Mouse (Mus musculus): Measurements from ENCODE around the gene Arhgap24. TPM values are rescaled to one million over a fixed set of nuclear protein-coding genes. Genes with fewer than 3 reads are reported as not detected.
"Not testable (repeated sequence)": the region's sequence is repeated elsewhere in the genome, so short reads cannot be mapped to it uniquely, and the experiment has no call there.

Arhgap24 gene
- polyA plus RNA-seq, 1 experiment from 2014 or later: 23.8 TPM

DNA sequence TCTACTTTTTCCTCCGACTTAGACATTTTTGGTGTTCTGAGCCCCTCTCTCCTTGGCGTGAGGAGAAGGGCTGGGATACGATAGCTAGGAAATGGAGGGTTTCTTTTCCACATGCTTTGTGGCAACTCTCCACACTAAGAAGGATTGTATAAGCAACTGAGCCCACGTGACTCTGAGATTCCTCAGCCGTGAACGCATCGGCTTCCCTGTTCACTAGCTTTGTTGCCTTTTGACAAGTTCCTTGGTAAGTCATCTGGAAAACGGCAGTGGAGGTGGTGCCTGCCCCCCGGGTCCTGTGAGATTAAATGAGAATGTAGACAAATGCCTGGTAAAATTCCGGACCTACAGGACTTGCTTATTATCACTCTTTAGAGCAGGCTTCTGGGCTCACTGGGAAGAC is 374.6 kb downstream of the Arhgap24 start:
- peaks cover 18% of the 10 kb centered on the region for H3K4me1 ChIP-seq
- H3K36me3 ChIP-seq: 0 out of 2 replicates have a peak, but pooled peaks cover 3% of the 10 kb centered on the region
- WGBS: 40% methylated on average over 10 of the region's 10 CpGs
- ATAC-seq (ENCODE audit: insufficient number of reproducible peaks, insufficient read depth, low FRiP score, low TSS enrichment, low read depth): no peak
- H3K4me3 ChIP-seq: no peak overlapping the region
- no peaks in the 10 kb centered on the region for H3K27me3 ChIP-seq
- no peak overlapping the region for H3K27ac ChIP-seq
- H3K4me2 ChIP-seq: no peak overlapping the region
- H3K9me3 ChIP-seq: no peaks in the 10 kb centered on the region
- no peak overlapping the region for H3K9ac ChIP-seq

DNA sequence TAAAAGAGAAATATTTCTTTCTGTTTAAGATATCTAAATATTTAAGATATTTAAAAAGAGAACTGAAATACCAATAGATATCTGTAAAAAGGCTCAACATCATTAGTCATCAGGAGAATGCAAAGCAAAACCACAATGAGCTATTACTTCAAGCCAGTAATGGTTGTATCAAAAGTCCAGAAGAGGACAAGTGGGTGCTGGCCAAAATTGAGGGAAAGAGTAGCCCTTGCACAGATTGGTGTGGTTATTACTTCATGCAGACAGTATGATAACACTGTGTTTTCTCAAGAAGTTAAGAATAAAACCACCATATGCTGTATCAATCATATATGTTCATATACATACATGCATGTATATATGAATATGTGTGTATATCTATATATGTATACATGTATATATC is 376.9 kb downstream of the Arhgap24 start:
- Histone ChIP-seq H3K27me3 (no peaks in the 10 kb centered on the region), H3K36me3 (peaks cover 7% of the 10 kb centered on the region), H3K9ac (no peak overlapping the region), H3K9me3 (no peaks in the 10 kb centered on the region), H3K27ac (no peak overlapping the region), H3K4me1 (peaks cover 8% of the 10 kb centered on the region; the same call in 1 of the 2 replicates), H3K4me2 (no peak overlapping the region), H3K4me3 (no peak overlapping the region)
- no peak for ATAC-seq (ENCODE audit: insufficient number of reproducible peaks, insufficient read depth, low FRiP score, low TSS enrichment, low read depth)

DNA sequence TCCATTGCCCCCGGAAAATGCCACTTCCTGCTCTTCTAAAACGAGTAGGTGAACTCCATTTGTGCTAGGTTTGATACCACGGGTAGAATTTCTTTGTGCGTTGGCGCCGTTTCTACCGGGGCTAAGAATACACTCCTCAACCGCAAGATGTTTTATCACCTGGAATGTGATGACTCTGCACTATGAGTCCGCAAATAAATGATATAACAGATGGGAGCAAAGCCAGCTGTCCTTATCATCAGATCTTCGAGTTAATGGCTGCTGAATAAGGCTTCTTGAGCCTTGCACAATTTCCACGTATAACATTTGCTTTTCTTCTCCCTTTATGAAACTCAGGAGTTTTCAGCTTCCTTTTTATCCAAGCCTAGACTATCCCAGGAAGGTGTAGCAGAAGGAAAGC is 378.6 kb downstream of the Arhgap24 start:
- no peaks in the 10 kb centered on the region for H3K9me3 ChIP-seq
- no peak for ATAC-seq (ENCODE audit: insufficient number of reproducible peaks, insufficient read depth, low FRiP score, low TSS enrichment, low read depth)
- no peak overlapping the region for H3K27ac ChIP-seq
- H3K36me3 ChIP-seq: peaks cover 7% of the 10 kb centered on the region
- H3K4me3 ChIP-seq: no peak overlapping the region
- no peak overlapping the region for H3K4me2 ChIP-seq
- H3K27me3 ChIP-seq: no peaks in the 10 kb centered on the region
- 83% methylated on average over 11 of the region's 11 CpGs for WGBS
- no peak overlapping the region for H3K9ac ChIP-seq
- H3K4me1 ChIP-seq: peaks cover 8% of the 10 kb centered on the region; the same call in 1 of the 2 replicates

DNA sequence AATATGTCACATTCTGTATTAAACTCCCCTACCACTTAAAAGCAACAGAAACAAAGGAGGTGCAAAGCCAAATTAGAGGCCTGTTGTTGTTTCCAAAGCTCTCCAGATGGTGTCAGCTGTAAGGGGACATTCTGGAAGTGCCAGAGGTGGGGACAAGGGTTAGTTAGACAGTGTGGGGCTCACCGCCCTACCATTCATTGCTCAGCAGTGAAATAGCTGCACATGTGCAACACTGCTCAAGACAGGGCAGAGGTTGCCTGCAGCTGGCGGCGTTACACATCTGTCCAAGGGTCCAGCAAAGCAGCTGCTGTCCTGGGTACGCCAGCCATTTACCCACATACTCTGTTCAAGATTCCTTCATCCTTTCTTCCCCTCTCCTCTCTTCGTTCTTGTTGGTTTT is 387.0 kb downstream of the Arhgap24 start:
- no peak overlapping the region for H3K27ac ChIP-seq
- no peak for ATAC-seq (ENCODE audit: insufficient number of reproducible peaks, insufficient read depth, low FRiP score, low TSS enrichment, low read depth)
- WGBS: 58% methylated on average over 5 of the region's 5 CpGs

DNA sequence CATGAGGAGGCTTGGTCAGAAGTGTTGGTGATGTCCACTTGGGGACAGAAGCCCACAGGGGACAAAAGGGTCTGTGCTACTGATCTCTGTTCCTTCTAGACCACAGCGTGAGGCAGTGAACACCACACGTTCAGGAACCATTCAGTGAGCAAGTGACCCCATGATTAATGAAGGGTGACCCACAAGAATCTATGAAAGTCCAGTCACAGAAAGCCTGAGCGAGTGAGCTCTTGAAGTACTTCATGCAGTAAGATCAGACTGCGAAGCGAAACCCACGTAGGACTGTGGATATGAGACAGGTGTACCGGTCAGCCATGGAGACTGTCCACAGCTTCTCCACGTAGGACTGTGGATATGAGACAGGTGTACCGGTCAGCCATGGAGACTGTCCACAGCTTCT is 391.8 kb downstream of the Arhgap24 start:
- not testable (repeated sequence) for H3K27me3 ChIP-seq; H3K4me3 ChIP-seq; H3K9me3 ChIP-seq; H3K36me3 ChIP-seq; H3K4me2 ChIP-seq; H3K9ac ChIP-seq; ATAC-seq (ENCODE audit: insufficient number of reproducible peaks, insufficient read depth, low FRiP score, low TSS enrichment, low read depth); H3K27ac ChIP-seq
- H3K4me1 ChIP-seq: peaks cover 10% of the 10 kb centered on the region; the same call in 1 of the 2 replicates
- WGBS: 92% methylated on average over 9 of the region's 9 CpGs

More for the DNA sequence above, 387.0 kb downstream of the Arhgap24 start:
- H3K4me3 ChIP-seq: no peak overlapping the region
- H3K4me1 ChIP-seq: peaks cover 7% of the 10 kb centered on the region; the same call in 1 of the 2 replicates
- H3K27me3 ChIP-seq: no peaks in the 10 kb centered on the region
- no peaks in the 10 kb centered on the region for H3K36me3 ChIP-seq
- H3K9me3 ChIP-seq: no peaks in the 10 kb centered on the region
- H3K4me2 ChIP-seq: no peak overlapping the region
- H3K9ac ChIP-seq: no peak overlapping the region

DNA sequence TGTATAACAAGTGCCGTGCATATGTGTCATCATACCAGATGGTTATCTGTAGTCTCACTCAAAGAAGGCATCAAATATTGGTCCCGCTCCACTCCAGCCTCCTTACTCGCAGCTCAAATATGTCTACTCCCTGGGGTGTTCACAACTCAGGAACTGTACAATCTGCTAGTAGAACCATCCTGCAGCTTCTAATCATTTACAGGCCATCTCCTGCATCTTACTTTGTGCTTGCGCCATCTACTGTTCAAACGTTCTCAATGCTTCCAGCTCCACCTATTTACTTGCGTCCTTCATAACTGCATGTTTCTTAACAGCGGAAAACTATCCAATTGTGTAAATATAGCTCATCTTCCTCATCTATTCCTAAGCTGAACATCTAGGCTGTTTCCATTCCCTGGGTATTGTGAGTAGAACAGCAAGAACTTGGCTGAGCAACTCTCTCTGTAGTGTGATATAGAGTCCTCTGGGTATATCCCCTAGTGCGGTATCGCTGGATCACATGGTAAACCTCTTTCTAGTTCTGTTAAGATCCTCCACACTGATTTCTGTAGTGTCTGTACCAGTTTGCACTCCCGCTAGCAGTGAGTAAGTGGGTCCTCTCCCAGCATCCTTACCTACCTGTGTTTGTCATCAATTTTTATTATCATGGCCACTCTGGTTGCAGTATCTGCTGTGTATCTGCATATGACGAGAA is 393.6 kb downstream of the Arhgap24 start:
- 36% methylated on average over 11 of the region's 11 CpGs for WGBS
- Histone ChIP-seq H3K4me3 (no peak overlapping the region), H3K9me3 (no peaks in the 10 kb centered on the region), H3K27ac (no peak overlapping the region), H3K4me2 (0 out of 2 replicates have a peak overlapping the region, but pooled peaks have one; percentile 9), H3K9ac (no peak overlapping the region), H3K36me3 (peaks cover 7% of the 10 kb centered on the region; the same call in 1 of the 2 replicates), H3K4me1 (peaks cover 10% of the 10 kb centered on the region; the same call in 1 of the 2 replicates), H3K27me3 (no peaks in the 10 kb centered on the region)
- ATAC-seq (ENCODE audit: insufficient number of reproducible peaks, insufficient read depth, low FRiP score, low TSS enrichment, low read depth): no peak

DNA sequence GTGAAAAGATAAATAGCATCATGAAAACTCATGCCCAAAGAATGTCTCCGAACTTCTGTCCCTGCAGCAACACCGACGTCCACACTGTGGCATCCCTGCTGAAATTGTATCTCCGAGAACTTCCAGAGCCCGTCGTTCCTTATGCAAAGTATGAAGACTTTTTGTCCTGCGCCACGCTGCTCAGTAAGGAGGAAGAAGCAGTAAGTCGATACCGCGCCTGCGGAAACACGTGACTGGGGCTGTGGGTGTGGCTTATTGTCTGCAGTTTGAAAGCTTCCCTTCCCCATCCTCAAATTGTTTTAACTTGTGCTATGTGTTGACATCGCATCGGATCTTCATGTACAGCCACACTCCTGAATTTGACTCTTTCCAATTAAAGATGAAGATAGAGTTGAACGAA is 394.4 kb downstream of the Arhgap24 start:
- WGBS: 58% methylated on average over 16 of the region's 16 CpGs
- H3K9ac ChIP-seq: no peak overlapping the region

DNA sequence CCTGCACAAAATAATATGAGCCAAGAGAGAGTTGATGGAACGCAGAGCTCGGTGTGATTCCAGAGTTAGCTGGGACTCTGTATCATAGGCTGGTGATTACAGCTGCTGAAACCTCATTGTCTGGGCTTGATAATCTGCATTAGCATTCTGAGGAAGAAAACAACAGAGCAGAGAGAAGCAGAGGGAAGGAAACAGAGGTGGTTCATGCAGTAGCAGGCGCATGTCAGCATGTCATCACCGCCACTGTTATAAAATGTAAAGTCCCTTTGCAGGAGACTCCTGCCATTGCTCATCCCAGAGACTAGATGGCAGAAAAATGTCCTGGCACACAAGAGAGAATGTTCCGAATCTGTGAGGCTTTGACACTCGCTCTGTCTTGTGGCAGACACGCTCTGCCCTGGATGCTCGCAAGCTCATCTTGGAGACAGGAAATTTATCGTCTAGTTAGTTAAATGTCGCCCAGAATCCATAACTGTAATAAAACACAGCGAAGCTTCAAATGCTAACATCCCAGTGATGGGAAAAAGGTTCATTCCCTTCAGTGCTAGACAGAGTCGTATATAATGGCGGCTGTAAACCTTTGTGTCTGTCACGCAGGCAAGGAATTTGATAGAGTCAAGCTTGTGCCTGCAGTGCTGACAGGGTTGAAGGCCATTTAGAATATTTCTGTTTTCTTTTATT is 407.4 kb downstream of the Arhgap24 start:
- no peak for ATAC-seq (ENCODE audit: insufficient number of reproducible peaks, insufficient read depth, low FRiP score, low TSS enrichment, low read depth)
- Histone ChIP-seq H3K4me3 (no peak overlapping the region), H3K36me3 (peaks cover 15% of the 10 kb centered on the region), H3K27me3 (no peaks in the 10 kb centered on the region), H3K9ac (no peak overlapping the region), H3K9me3 (no peaks in the 10 kb centered on the region), H3K4me2 (no peak overlapping the region), H3K4me1 (no peaks in the 10 kb centered on the region), H3K27ac (no peak overlapping the region)
- WGBS: 84% methylated on average over 14 of the region's 14 CpGs

More for the DNA sequence above, 394.4 kb downstream of the Arhgap24 start:
- Histone ChIP-seq H3K36me3 (peaks cover 11% of the 10 kb centered on the region), H3K9me3 (no peaks in the 10 kb centered on the region), H3K27ac (no peak overlapping the region), H3K4me1 (peaks cover 4% of the 10 kb centered on the region; the same call in 1 of the 2 replicates), H3K27me3 (no peaks in the 10 kb centered on the region), H3K4me3 (no peak overlapping the region), H3K4me2 (no peak overlapping the region)
- no peak for ATAC-seq (ENCODE audit: insufficient number of reproducible peaks, insufficient read depth, low FRiP score, low TSS enrichment, low read depth)

DNA sequence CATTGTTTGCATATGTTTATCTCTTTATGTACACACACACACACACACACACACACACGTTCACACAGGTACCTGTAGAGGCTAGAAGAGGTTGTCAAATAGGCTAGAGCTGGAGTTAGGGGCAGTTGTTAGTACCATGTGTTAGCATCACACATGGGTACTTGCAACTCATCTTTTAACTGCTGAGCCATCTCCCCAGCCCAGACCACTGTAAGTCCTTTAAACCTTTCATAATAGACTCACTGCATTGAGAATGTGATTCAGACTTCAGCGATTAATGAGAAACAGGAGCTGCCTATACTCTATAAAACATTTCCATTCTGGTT is 407.9 kb downstream of the Arhgap24 start:
- peaks cover 15% of the 10 kb centered on the region for H3K36me3 ChIP-seq
- no peak overlapping the region for H3K9ac ChIP-seq
- no peak overlapping the region for H3K4me2 ChIP-seq
- H3K9me3 ChIP-seq: no peaks in the 10 kb centered on the region
- H3K4me1 ChIP-seq: no peaks in the 10 kb centered on the region
- ATAC-seq (ENCODE audit: insufficient number of reproducible peaks, insufficient read depth, low FRiP score, low TSS enrichment, low read depth): no peak
- WGBS: 76% methylated on average over 2 of the region's 2 CpGs
- no peak overlapping the region for H3K27ac ChIP-seq
- no peaks in the 10 kb centered on the region for H3K27me3 ChIP-seq
- H3K4me3 ChIP-seq: no peak overlapping the region

DNA sequence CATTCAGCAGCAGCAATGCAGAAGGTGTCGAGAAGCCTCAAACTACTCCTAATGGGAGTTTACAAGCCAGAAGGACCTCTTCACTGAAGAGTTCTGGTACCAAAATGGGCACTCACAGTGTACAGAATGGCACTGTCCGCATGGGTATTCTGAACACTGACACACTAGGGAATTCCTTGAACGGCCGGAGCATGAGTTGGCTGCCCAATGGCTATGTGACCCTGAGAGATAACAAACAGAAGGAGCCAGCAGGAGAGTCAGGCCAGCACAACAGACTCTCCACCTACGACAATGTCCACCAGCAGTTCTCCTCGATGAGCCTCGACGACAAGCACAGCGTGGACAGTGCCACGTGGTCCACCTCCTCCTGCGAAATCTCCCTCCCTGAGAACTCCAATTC is 411.0 kb downstream of the Arhgap24 start:
- Histone ChIP-seq H3K36me3 (peaks cover 19% of the 10 kb centered on the region), H3K4me2 (no peak overlapping the region), H3K27me3 (no peaks in the 10 kb centered on the region), H3K9me3 (no peaks in the 10 kb centered on the region), H3K9ac (no peak overlapping the region), H3K27ac (no peak overlapping the region), H3K4me3 (no peak overlapping the region), H3K4me1 (no peaks in the 10 kb centered on the region)
- ATAC-seq (ENCODE audit: insufficient number of reproducible peaks, insufficient read depth, low FRiP score, low TSS enrichment, low read depth): no peak
- WGBS: 93% methylated on average over 11 of the region's 11 CpGs

DNA sequence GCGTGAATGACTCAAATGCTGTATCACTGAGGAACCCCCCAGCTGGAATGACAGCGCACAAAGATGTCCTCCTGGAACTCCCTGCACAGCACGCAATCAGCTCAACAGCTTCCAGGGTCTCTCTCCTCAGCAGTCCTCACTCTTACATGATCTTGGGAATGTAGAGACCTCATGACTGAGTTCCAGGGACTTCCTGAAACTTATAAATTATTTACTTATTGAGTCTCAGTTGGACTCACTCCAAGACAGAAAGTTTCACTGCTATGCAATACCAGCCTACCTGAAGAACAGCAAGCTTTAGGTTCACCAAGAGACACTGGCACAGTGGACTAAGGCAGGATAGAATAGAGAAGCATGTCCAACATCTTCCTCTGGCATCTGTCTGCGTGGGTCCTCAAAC is 417.1 kb downstream of the Arhgap24 start:
- H3K4me2 ChIP-seq: no peak overlapping the region
- 87% methylated on average over 4 of the region's 4 CpGs for whole genome bisulfite sequencing
- no peaks in the 10 kb centered on the region for H3K27me3 ChIP-seq
- H3K27ac ChIP-seq: no peak overlapping the region
- no peak overlapping the region for H3K4me3 ChIP-seq
- ATAC-seq (ENCODE audit: insufficient number of reproducible peaks, insufficient read depth, low FRiP score, low TSS enrichment, low read depth): no peak
- H3K9ac ChIP-seq: no peak overlapping the region
- peaks cover 15% of the 10 kb centered on the region for H3K36me3 ChIP-seq
- H3K4me1 ChIP-seq: no peaks in the 10 kb centered on the region
- H3K9me3 ChIP-seq: no peaks in the 10 kb centered on the region

DNA sequence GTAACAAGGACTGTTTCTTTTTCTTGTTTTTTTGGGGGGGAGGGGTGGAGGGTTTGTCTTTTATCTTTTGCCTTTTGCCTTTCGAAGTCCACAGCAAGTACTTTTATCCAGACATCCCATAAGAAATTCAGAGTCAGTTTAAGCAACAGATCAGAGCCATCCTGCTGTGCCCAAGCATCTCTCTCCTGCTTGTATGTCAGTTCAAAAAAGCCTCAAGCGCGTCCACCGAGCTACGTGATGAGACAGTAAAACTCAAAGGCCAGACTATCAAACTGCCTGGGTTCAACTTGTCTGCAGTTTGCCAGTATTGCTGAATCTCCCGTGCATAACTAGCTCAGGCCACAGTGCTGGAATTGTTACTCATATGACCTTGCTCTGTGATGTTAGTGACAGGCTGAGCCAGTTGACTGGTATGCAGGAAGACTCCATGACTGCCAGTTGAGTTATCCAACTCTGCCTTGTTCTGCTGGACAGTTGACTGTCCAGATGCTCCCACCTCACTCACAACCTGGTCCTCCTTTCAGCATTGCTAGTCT is 418.6 kb downstream of the Arhgap24 start:
- Histone ChIP-seq H3K4me2 (no peak overlapping the region), H3K36me3 (peaks cover 15% of the 10 kb centered on the region), H3K9me3 (no peaks in the 10 kb centered on the region), H3K9ac (no peak overlapping the region), H3K4me1 (no peaks in the 10 kb centered on the region), H3K4me3 (no peak overlapping the region), H3K27me3 (no peaks in the 10 kb centered on the region), H3K27ac (no peak overlapping the region)
- WGBS: 72% methylated on average over 6 of the region's 6 CpGs
- ATAC-seq (ENCODE audit: insufficient number of reproducible peaks, insufficient read depth, low FRiP score, low TSS enrichment, low read depth): no peak
